Mouse (Mus musculus) myocyte (in vitro differentiated cells): ENCODE measurements around the gene Gm10392. TPM values are rescaled to one million over a fixed set of nuclear protein-coding genes. Genes with fewer than 3 reads are reported as not detected.

Experiments
- H3K27me3 ChIP-seq: one replicate; pipeline ENCODE4 v1.6.1; 2011; ENCODE audit not compliant: control insufficient read depth, insufficient read depth, insufficient read length
- H3K36me3 ChIP-seq: one replicate; pipeline ENCODE4 v1.6.1; 2011; ENCODE audit not compliant: control insufficient read depth, insufficient read depth
- H3K4me2 ChIP-seq: one replicate; pipeline ENCODE4 v1.6.1; 2011; ENCODE audit warnings: low read depth, control low read depth
- H3K4me3 ChIP-seq: one replicate; pipeline ENCODE4 v1.5.1; 2011; ENCODE audit warnings: mild to moderate bottlenecking, control low read depth, moderate library complexity
- H3K79me2 ChIP-seq: one replicate; pipeline ENCODE4 v1.6.1; 2011; ENCODE audit not compliant: control insufficient read depth, insufficient read depth
- H3ac ChIP-seq: one replicate; pipeline ENCODE4 v1.6.1; 2011; ENCODE audit not compliant: control insufficient read depth, insufficient read length
- CEBPB ChIP-seq: IDR thresholded peaks from 2 replicates; pipeline ENCODE4 v1.6.1; 2011; ENCODE audit warnings: mild to moderate bottlenecking, moderate library complexity; ENCODE audit not compliant: poor library complexity, insufficient read depth, severe bottlenecking
- E2F4 ChIP-seq: IDR thresholded peaks from one replicate; pipeline ENCODE4 v1.6.1; 2011; ENCODE audit warnings: mild to moderate bottlenecking, control low read depth, moderate library complexity; ENCODE audit not compliant: insufficient read depth
- MAX ChIP-seq: IDR thresholded peaks from one replicate; pipeline ENCODE4 v1.6.1; 2011; ENCODE audit warnings: low read depth, mild to moderate bottlenecking, control low read depth
- MYOD1 ChIP-seq, 3 experiments: IDR thresholded peaks; one replicate each; pipeline ENCODE4 v1.6.1; 2011; ENCODE audit warnings: control low read depth in 2 of 3, low read depth in 2 of 3, mild to moderate bottlenecking in 2 of 3, moderate library complexity in 1 of 3; ENCODE audit not compliant: insufficient read length in 2 of 3, control insufficient read depth in 1 of 3
- MYOG ChIP-seq, 3 experiments: IDR thresholded peaks; one replicate each; pipeline ENCODE4 v1.6.1; 2011; ENCODE audit warnings: control low read depth in 2 of 3, low read depth in 2 of 3, mild to moderate bottlenecking in 2 of 3; ENCODE audit not compliant: insufficient read length in 2 of 3, control insufficient read depth in 1 of 3, insufficient read depth in 1 of 3
- POLR2A ChIP-seq: IDR thresholded peaks from one replicate; pipeline ENCODE4 v1.6.1; 2011; ENCODE audit warnings: low read depth, mild to moderate bottlenecking, control low read depth, moderate library complexity; ENCODE audit not compliant: insufficient read length
- POLR2AphosphoS2 ChIP-seq: IDR thresholded peaks from one replicate; pipeline ENCODE4 v1.6.1; 2011; ENCODE audit warnings: low read depth, control low read depth; ENCODE audit not compliant: insufficient read length
- REST ChIP-seq: IDR thresholded peaks from one replicate; pipeline ENCODE4 v1.6.1; 2011; ENCODE audit warnings: mild to moderate bottlenecking, control low read depth, moderate library complexity; ENCODE audit not compliant: insufficient read depth, insufficient read length
- SRF ChIP-seq: IDR thresholded peaks from one replicate; pipeline ENCODE4 v1.6.1; 2011; ENCODE audit warnings: low read depth; ENCODE audit not compliant: control insufficient read depth, insufficient read length
- TCF12 ChIP-seq: IDR thresholded peaks from one replicate; pipeline ENCODE4 v1.6.1; 2011; ENCODE audit warnings: mild to moderate bottlenecking, control low read depth; ENCODE audit not compliant: poor library complexity, insufficient read depth, severe bottlenecking
- TCF3 ChIP-seq: IDR thresholded peaks from one replicate; pipeline ENCODE4 v1.6.1; 2011; ENCODE audit warnings: low read depth, control low read depth; ENCODE audit not compliant: insufficient read length
- USF1 ChIP-seq: IDR thresholded peaks from one replicate; pipeline ENCODE4 v1.6.1; 2011; ENCODE audit warnings: low read depth, mild to moderate bottlenecking, control low read depth, moderate library complexity
- polyA plus RNA-seq: library from polyadenylated mRNA; unstranded; fragments of >200 nt; fragmentation: generic; extraction: Trizol; gene quantifications from one replicate; pipeline ENCODE4 v1.2.1, GENCODE M21; 2012; ENCODE audit warnings: missing spikeins

Gm10392 gene
- polyA plus RNA-seq, 1 experiment = not detected

- Histone ChIP-seq H3K4me2 (no peak overlapping the region), H3ac (no peak overlapping the region), H3K36me3 (peaks cover 7% of the 10 kb centered on the region), H3K27me3 (no peaks in the 10 kb centered on the region), H3K4me3 (no peak overlapping the region), H3K79me2 (peaks cover 55% of the 10 kb centered on the region)
- TF ChIP-seq TCF3 (no peak), MAX (no peak), POLR2AphosphoS2 (no peak), CEBPB (no peak), TCF12 (no peak), REST (no peak), MYOG (IDR thresholded peaks at IDR 0.05; ENCODE audit: control insufficient read depth in 1 of 3, insufficient read depth in 1 of 3, insufficient read length in 2 of 3, low read depth in 2 of 3) (no peak)
Measured at GRCm38 (mm10) chr11:77498261-77499139, 20.5 kb downstream of the Gm10392 start.

GRCm38 (mm10) chr11:77497851-77498250 is 21.1 kb downstream of the Gm10392 start:
- Histone ChIP-seq H3K79me2 (peaks cover 55% of the 10 kb centered on the region), H3K36me3 (peaks cover 7% of the 10 kb centered on the region), H3K4me3 (no peak overlapping the region), H3K4me2 (no peak overlapping the region), H3K27me3 (no peaks in the 10 kb centered on the region), H3ac (no peak overlapping the region)
- no peak for TF ChIP-seq CEBPB
- TF ChIP-seq MYOD1 (IDR thresholded peaks at IDR 0.05; ENCODE audit: control insufficient read depth in 1 of 3, insufficient read length in 2 of 3, low read depth in 2 of 3) = no peak
- TF ChIP-seq REST = no peak

GRCm38 (mm10) chr11:77497341-77497756 is 21.6 kb downstream of the Gm10392 start:
- Histone ChIP-seq H3ac (no peak overlapping the region), H3K4me3 (no peak overlapping the region), H3K36me3 (peaks cover 5% of the 10 kb centered on the region), H3K79me2 (peaks cover 55% of the 10 kb centered on the region), H3K4me2 (no peak overlapping the region), H3K27me3 (no peaks in the 10 kb centered on the region)
- TF ChIP-seq MYOG (IDR thresholded peaks at IDR 0.05; ENCODE audit: control insufficient read depth in 1 of 3, insufficient read depth in 1 of 3, insufficient read length in 2 of 3, low read depth in 2 of 3) (no peak), TCF12 (no peak), SRF (no peak), POLR2A (no peak), TCF3 (no peak), CEBPB (no peak), MAX (no peak), POLR2AphosphoS2 (no peak), REST (no peak), USF1 (no peak), E2F4 (no peak), MYOD1 (IDR thresholded peaks at IDR 0.05; ENCODE audit: control insufficient read depth in 1 of 3, insufficient read length in 2 of 3, low read depth in 2 of 3) (no peak)

- Histone ChIP-seq H3K4me2 (no peak overlapping the region), H3K27me3 (no peaks in the 10 kb centered on the region), H3K36me3 (no peaks in the 10 kb centered on the region), H3K79me2 (peaks cover 55% of the 10 kb centered on the region), H3ac (no peak overlapping the region), H3K4me3 (no peak overlapping the region)
- TF ChIP-seq REST (no peak), USF1 (no peak), CEBPB (no peak), TCF12 (no peak), E2F4 (no peak), POLR2A (no peak), MYOD1 (IDR thresholded peaks at IDR 0.05; ENCODE audit: control insufficient read depth in 1 of 3, insufficient read length in 2 of 3, low read depth in 2 of 3) (no peak), MYOG (IDR thresholded peaks at IDR 0.05; ENCODE audit: control insufficient read depth in 1 of 3, insufficient read depth in 1 of 3, insufficient read length in 2 of 3, low read depth in 2 of 3) (no peak), MAX (no peak), TCF3 (no peak), POLR2AphosphoS2 (no peak), SRF (no peak)
Measured at GRCm38 (mm10) chr11:77495507-77495906, 23.5 kb downstream of the Gm10392 start.

- no peak overlapping the region for H3ac ChIP-seq
- no peaks in the 10 kb centered on the region for H3K27me3 ChIP-seq
- TF ChIP-seq POLR2AphosphoS2 (no peak), MAX (no peak), MYOD1 (IDR thresholded peaks at IDR 0.05; ENCODE audit: control insufficient read depth in 1 of 3, insufficient read length in 2 of 3, low read depth in 2 of 3) (no peak), POLR2A (no peak), MYOG (IDR thresholded peaks at IDR 0.05; ENCODE audit: control insufficient read depth in 1 of 3, insufficient read depth in 1 of 3, insufficient read length in 2 of 3, low read depth in 2 of 3) (no peak), E2F4 (no peak), TCF12 (no peak), USF1 (no peak), REST (no peak), SRF (no peak), CEBPB (no peak), TCF3 (no peak)
- H3K36me3 ChIP-seq = no peaks in the 10 kb centered on the region
- peaks cover 55% of the 10 kb centered on the region for H3K79me2 ChIP-seq
- H3K4me2 ChIP-seq = peak overlapping the region; percentile 97
- peak overlapping the region; percentile 57 for H3K4me3 ChIP-seq
Measured at GRCm38 (mm10) chr11:77494782-77495181, 24.2 kb downstream of the Gm10392 start.
